Mouse (Mus musculus) liver, embryonic 14.5 days (tissue): ENCODE results near the gene Osgep. TPM values are rescaled to one million over a fixed set of nuclear protein-coding genes. Genes with fewer than 3 reads are reported as not detected.

Experiments
- ATAC-seq: fragments of 200-750 bp; cut with Nextera tagmentation; 2 replicates; pipeline ENCODE4 v1.8.0; 2017; ENCODE audit warnings: moderate number of reproducible peaks, mild to moderate bottlenecking, moderate library complexity; ENCODE audit not compliant: insufficient read depth
- DNase-seq, 3 experiments: peaks; one replicate each; pipeline ENCODE4 v3.0.0-alpha.2; 2012 to 2013; ENCODE audit warnings: low read depth in 3 of 3, low spot score in 3 of 3
- H3K27ac ChIP-seq: fragments of 300-500 bp; sonication (generic); 2 replicates; pipeline ENCODE4 v1.5.1; 2014; ENCODE audit warnings: moderate library complexity, mild to moderate bottlenecking, control low read depth, inconsistent platforms
- H3K27me3 ChIP-seq: fragments of 300-500 bp; sonication (generic); 2 replicates; pipeline ENCODE4 v1.6.1; 2014; ENCODE audit warnings: mild to moderate bottlenecking, low read length, moderate library complexity; ENCODE audit not compliant: control insufficient read depth, insufficient read depth
- H3K36me3 ChIP-seq: fragments of 300-500 bp; sonication (generic); replicated peaks from 2 replicates; pipeline ENCODE4 v1.6.1; 2014; ENCODE audit warnings: low read depth; ENCODE audit not compliant: control insufficient read depth, insufficient read depth
- H3K4me1 ChIP-seq, 2 experiments: fragments of 200-500 bp in 1 of 2; fragments of 300-500 bp in 1 of 2; sonication (generic) in 1 of 2; replicated peaks; 2 replicates each; pipeline ENCODE4 v1.6.1; 2012 to 2014; ENCODE audit warnings: antibody characterized with exemption in 1 of 2, inconsistent platforms in 1 of 2, low read length in 1 of 2; ENCODE audit not compliant: control insufficient read depth in 2 of 2, insufficient read depth in 2 of 2
- H3K4me2 ChIP-seq: fragments of 300-500 bp; sonication (generic); 2 replicates; pipeline ENCODE4 v1.6.1; 2014; ENCODE audit warnings: low read depth, mild to moderate bottlenecking, control low read depth, moderate library complexity
- H3K4me3 ChIP-seq, 2 experiments: fragments of 200-500 bp in 1 of 2; fragments of 300-500 bp in 1 of 2; sonication (generic) in 1 of 2; 2 replicates each; pipeline ENCODE4 v1.5.1; 2012 to 2014; ENCODE audit warnings: low read depth in 2 of 2, low read length in 2 of 2, mild to moderate bottlenecking in 2 of 2, control low read depth in 1 of 2, inconsistent platforms in 1 of 2, moderate library complexity in 1 of 2; ENCODE audit not compliant: insufficient read depth in 1 of 2
- H3K9ac ChIP-seq: fragments of 300-500 bp; sonication (generic); replicated peaks from 2 replicates; pipeline ENCODE4 v1.6.1; 2014; ENCODE audit warnings: mild to moderate bottlenecking, control low read depth, moderate library complexity
- H3K9me3 ChIP-seq: fragments of 300-500 bp; sonication (generic); 2 replicates; pipeline ENCODE4 v1.6.1; 2016; ENCODE audit warnings: low read length, mixed read lengths; ENCODE audit not compliant: control insufficient read depth
- CTCF ChIP-seq: IDR thresholded peaks from 2 replicates; pipeline ENCODE4 v1.5.1; 2016; ENCODE audit warnings: antibody characterized with exemption, low read depth, control low read depth
- EP300 ChIP-seq: IDR thresholded peaks from 2 replicates; pipeline ENCODE4 v1.6.1; 2016; ENCODE audit warnings: antibody characterized with exemption, low read depth
- WGBS: fragments of 180-500 bp; shearing (Covaris S2); extraction: QIAGEN DNeasy Blood & Tissue Kit; methylation state at CpG from one replicate; pipeline ENCODE4 v1.1.7; 2014; ENCODE audit not compliant: insufficient replicate concordance; 5-methylcytosine and 5-hydroxymethylcytosine counted together
- polyA plus RNA-seq, 2 experiments: library from polyadenylated mRNA; depleted of rRNA in 1 of 2; stranded (reverse) in 1 of 2; unstranded in 1 of 2; fragments of >200 nt; fragmentation: Nextera tagmentation in 1 of 2; extraction: Ambion mirVana in 1 of 2; gene quantifications; 2 replicates each; pipeline versions ENCODE4 v1.2.1 to v1.2.3; 2012 to 2014

The Osgep gene
- polyA plus RNA-seq, 2 experiments, result 34.5 to 54.8 TPM

DNA sequence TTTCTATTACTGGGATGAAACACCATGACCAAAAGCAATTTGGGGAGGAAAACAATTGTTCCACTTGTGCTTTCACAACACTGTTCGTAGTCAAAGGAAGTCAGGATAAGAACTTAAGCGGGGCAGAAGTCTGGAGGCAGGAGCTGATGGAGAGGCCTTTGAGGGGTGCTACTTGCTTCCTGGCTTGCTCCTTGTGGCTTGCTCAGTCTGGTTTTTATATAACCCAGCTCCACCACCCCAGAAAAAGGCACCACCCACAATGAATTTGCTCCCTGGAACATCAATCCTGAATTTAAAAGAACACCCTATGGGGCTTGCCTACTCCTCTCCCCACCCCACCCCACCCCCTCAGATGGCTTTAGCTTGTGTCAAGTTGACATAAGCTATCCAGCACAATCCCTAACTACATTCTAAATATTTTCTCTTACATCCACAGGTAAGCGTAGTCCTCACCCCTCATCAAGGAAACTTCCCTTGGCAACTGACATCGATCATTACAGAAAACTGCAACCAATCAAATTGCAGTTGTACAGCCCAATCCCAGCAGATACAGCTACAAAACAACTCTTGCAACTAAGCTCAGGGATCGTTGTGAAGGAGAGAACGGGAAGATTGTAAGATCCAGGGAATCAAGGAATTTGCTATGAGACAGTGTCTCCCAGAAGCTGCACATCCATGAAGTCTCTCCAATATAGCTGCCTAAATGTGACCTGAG, 48.3 kb downstream of the Osgep start:
- H3K9me3 ChIP-seq, result no peaks in the 10 kb centered on the region
- ATAC-seq, result no peak
- H3K27ac ChIP-seq, result no peak overlapping the region
- no peak for TF ChIP-seq EP300
- no peak for TF ChIP-seq CTCF
- no peaks in the 10 kb centered on the region for H3K27me3 ChIP-seq
- no peak overlapping the region for H3K4me2 ChIP-seq
- DNase-seq, result no peak
- WGBS, result 58% methylated on average over 6 of the region's 6 CpGs
- no peak overlapping the region for H3K4me3 ChIP-seq
- no peak overlapping the region for H3K9ac ChIP-seq
- H3K36me3 ChIP-seq, result no peaks in the 10 kb centered on the region
- peaks cover 0 to 5% of the 10 kb centered on the region in 2 experiments; a peak in 1 of 4 replicates for H3K4me1 ChIP-seq

DNA sequence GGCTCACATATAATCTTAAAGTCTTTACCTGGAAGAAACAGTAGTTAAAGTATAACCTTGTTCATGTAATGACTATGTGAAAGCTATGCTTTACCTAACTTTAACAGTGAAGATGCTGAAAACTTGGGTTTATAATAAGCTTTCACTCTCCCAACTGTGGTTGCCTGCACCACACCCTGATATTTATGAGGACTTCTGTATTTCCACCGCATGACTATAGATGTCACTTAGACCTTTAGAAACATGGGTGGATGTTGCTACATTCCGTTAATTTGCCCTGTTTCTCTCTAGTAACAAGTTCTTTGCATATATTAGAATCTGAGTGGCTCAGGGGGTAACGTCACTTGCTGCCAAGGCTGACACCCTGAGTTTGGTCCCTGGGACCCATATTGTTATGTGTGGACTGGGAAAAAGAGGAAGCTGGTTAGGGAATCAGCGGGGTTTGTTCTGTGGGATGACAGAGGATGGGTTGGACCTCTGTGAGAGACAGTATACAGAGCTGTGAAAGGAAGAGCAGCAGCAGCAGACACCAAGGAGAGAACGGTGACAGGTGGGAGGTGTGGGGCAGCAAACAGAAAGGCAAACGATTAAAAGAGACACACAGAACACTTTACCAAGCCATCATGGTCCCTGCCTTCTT, 49.0 kb downstream of the Osgep start:
- H3K36me3 ChIP-seq, result no peaks in the 10 kb centered on the region
- H3K4me2 ChIP-seq, result no peak overlapping the region
- TF ChIP-seq EP300 (no peak), CTCF (no peak)
- no peaks in the 10 kb centered on the region for H3K9me3 ChIP-seq
- peaks cover 0 to 7% of the 10 kb centered on the region in 2 experiments; a peak in 2 of 4 replicates for H3K4me1 ChIP-seq
- ATAC-seq (no peak), DNase-seq (no peak)
- no peaks in the 10 kb centered on the region for H3K27me3 ChIP-seq
- WGBS, result 54% methylated on average over 6 of the region's 6 CpGs
- H3K9ac ChIP-seq, result no peak overlapping the region
- no peak overlapping the region for H3K27ac ChIP-seq
- H3K4me3 ChIP-seq, result no peak overlapping the region

DNA sequence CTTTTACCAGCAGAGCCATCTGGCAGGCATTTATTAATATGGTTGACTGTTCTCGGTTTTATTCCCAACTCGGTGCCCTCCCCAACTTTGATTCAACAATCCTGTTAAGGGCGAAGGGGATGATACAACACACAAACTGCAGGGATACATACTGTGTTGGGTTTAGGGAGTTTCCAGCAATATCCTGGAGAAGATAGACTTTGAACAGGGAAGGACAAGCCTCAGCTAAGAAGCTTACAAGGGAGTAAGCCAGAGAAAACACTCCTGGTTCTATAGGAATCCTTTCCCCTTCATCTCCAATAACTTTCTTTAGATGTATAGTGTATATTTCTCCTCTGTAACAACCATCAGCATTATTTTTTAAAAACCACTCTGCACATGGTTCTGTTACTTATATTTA, 49.5 kb downstream of the Osgep start:
- WGBS, result 60% methylated on average over 3 of the region's 3 CpGs
- Histone ChIP-seq H3K4me1 (peaks cover 0 to 9% of the 10 kb centered on the region in 2 experiments; a peak in 2 of 4 replicates), H3K9me3 (no peaks in the 10 kb centered on the region), H3K4me3 (no peak overlapping the region), H3K27ac (no peak overlapping the region), H3K4me2 (no peak overlapping the region), H3K9ac (no peak overlapping the region), H3K27me3 (no peaks in the 10 kb centered on the region), H3K36me3 (no peaks in the 10 kb centered on the region)
- no peak for TF ChIP-seq EP300
- no peak for TF ChIP-seq CTCF
- DNase-seq (no peak), ATAC-seq (no peak)

DNA sequence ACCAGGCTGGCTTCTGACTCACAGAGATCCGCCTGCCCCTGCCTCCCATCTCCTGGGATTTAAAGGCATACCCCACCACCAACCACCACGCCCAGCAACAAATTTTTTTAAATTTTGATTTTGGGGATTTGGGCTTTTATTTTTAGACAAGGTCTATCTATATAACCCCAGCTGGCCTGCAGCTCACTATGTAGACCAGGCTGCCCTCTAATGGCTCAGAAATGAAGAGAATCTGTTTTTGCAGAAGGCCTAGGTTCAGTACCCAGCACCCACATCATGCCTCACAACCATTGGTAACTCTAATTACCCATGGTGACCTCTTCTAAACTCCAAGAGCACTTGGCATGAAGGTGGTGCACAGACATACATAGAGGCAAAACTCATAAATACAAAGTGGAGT, 53.4 kb downstream of the Osgep start:
- H3K27me3 ChIP-seq, result no peaks in the 10 kb centered on the region
- H3K36me3 ChIP-seq, result no peaks in the 10 kb centered on the region
- no peaks in the 10 kb centered on the region for H3K9me3 ChIP-seq
- peaks cover 0 to 11% of the 10 kb centered on the region in 2 experiments; a peak in 2 of 4 replicates for H3K4me1 ChIP-seq
- DNase-seq, result no peak
- no peak overlapping the region for H3K4me3 ChIP-seq
- no peak overlapping the region for H3K4me2 ChIP-seq
- ATAC-seq, result no peak
- TF ChIP-seq CTCF (no peak), EP300 (no peak)
- H3K27ac ChIP-seq, result no peak overlapping the region
- WGBS, result 63% methylated on average over 2 of the region's 2 CpGs
- H3K9ac ChIP-seq, result no peak overlapping the region

DNA sequence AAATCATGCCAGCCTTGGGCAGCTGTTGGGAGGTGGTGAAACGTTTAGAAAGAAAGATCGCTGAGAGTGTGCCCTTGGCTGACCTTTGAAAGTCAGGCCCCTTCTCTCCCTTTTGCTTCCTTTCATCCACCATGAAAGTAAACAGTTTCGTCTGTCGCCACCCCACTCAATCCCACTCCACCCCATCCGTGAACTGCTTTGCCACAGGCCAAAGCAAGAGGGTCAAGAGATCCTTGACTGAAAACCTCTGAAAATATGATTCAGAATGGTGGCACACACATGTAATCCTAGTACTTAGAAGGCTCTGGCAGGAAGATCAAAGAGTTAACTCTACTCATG, 53.9 kb downstream of the Osgep start:
- TF ChIP-seq EP300 (no peak), CTCF (no peak)
- Histone ChIP-seq H3K27me3 (no peaks in the 10 kb centered on the region), H3K4me3 (peak overlapping the region; percentile 61 to 69; a peak in 3 of 4 replicates), H3K9me3 (no peaks in the 10 kb centered on the region), H3K4me1 (peaks cover 0 to 11% of the 10 kb centered on the region in 2 experiments; a peak in 2 of 4 replicates), H3K36me3 (no peaks in the 10 kb centered on the region), H3K9ac (0 out of 2 replicates have a peak overlapping the region, but pooled peaks have one; percentile 5), H3K27ac (no peak overlapping the region), H3K4me2 (peak overlapping the region; percentile 70)
- ATAC-seq, result no peak; the same call in 1 of the 2 replicates
- DNase-seq, result no peak
- 42% methylated on average over 5 of the region's 5 CpGs for WGBS
